Mouse (Mus musculus) brain, embryonic 14.5 days (tissue): ENCODE measurements around the gene Dcaf10. TPM values are rescaled to one million over a fixed set of nuclear protein-coding genes. Genes with fewer than 3 reads are reported as not detected.

ENCODE experiments used
- DNase-seq: peaks from one replicate; pipeline ENCODE4 v3.0.0-alpha.2; 2011; ENCODE audit warnings: low read depth
- CTCF ChIP-seq: fragments of 200-500 bp; IDR thresholded peaks from 2 replicates; pipeline ENCODE4 v1.5.1; 2012; ENCODE audit warnings: inconsistent platforms, mild to moderate bottlenecking, moderate library complexity, borderline replicate concordance; ENCODE audit not compliant: insufficient read depth, insufficient read length; ENCODE audit errors: extremely low read depth
- POLR2A ChIP-seq: fragments of 200-500 bp; IDR thresholded peaks from 2 replicates; pipeline ENCODE4 v1.6.1; 2012; ENCODE audit warnings: mild to moderate bottlenecking, inconsistent platforms, borderline replicate concordance; ENCODE audit not compliant: poor library complexity, insufficient read depth, insufficient read length, severe bottlenecking; ENCODE audit errors: extremely low read depth
- polyA plus RNA-seq: library from polyadenylated mRNA; depleted of rRNA; stranded (reverse); fragments of >200 nt; gene quantifications from 2 replicates; pipeline ENCODE4 v1.2.3, GENCODE M21; 2012

Gene Dcaf10
- polyA plus RNA-seq, 1 experiment: 13.3 TPM

DNA sequence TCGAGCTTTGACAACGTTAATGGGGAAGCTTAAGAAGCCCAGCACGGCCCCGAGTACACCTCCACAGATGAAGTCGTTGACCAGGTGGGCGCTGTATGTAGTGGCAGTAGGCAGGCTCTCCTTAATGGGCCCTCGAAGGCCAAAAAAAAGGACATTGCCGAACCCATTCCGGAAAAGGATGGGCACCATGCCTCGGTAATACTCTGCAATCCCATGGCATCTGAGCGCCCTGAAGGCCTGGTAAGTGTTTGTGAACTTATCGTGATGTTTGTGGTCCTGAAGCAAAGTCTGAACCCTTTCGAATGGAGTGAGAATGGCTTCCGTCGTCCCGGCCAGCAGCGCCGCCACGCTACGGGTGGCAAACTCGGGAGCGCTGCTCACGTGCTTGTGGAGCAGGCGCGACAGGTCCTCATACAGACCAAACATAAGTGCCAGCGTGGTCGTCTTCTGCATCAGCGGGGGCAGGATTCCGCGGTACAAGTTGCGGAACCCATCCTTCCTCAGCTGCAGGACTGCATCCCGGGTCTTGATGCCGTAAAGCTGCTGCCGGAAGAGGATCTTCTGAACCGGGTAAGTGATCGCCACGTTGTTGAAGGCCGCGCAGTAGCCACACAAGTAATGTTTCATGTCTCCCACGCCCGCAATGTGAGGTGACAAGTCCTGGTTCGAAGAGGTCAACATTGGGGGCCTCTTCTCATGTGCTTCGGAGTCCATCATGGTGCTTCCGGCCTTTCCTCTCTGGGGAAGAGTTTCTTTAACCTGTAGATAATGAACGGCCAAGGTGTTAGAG lies 57.7 kb downstream of the Dcaf10 start:
- TF ChIP-seq CTCF (no peak), POLR2A (no peak)
- DNase-seq: no peak

DNA sequence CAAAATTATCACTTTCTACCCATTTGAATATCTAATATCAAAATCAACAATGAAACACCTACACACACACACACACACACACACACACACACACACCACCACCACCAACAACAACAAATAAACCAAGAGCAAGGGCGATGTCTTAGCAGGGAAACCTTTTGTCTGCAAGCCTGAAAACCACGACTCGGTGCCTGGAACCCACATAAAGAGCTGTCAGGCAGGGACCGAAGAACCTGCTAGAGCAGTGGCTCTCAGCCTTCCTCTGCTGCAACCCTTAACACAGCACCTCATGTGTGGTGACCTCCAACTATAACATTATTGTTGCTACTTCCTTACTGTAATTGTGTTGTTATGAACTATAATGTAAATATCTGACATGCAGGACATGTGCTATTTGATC lies 60.4 kb downstream of the Dcaf10 start:
- TF ChIP-seq POLR2A (no peak), CTCF (no peak)
- no peak for DNase-seq

DNA sequence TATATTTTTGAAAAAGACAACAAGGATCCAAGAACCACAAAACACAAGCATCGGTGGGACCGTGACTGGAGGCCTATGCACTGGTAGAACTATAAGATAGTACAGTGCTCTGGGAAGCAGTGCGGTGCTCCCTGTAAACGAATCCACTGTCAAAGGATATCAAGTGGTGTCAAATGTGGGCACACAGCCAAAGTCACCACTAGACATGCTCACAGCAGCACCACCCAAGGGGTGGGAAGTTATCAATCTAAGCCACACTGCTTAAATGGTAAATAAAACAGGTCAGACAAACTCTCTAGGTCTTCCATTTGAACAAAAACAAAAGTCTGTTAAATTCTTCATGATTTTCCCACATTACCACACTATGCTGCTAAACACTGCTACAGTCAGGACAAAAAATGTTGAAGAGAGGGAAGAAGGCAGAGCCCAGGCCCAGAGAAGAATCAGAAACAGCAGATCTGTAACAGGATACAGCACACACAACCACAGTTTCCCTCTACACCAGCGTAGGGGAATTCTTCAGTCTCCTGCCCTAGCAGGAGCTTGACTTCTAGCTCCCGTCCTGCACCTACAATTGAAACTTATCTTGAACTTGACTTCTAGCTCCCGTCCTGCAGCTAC lies 61.1 kb downstream of the Dcaf10 start:
- DNase-seq: no peak
- TF ChIP-seq POLR2A (no peak), CTCF (no peak)

DNA sequence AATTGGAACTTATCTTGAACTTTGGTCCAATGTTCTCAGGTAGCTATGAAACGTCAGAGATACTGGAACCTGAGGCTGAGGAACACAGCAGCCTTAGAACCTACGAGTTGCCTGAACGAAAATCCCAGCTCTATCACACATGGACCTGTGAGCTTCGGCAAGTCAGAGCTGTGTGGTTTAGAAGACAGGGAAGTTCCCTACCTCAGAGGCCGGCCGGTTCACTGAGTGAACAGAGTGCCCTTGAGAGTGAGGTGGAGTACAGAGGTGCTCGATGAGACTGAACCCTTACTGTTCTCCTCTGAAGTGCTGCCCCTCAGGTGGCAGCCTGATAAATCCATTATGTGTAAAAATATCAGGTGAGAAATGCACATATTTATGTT lies 61.6 kb downstream of the Dcaf10 start:
- DNase-seq: no peak
- no peak for TF ChIP-seq POLR2A
- no peak for TF ChIP-seq CTCF

- no peak for DNase-seq
Measured at GRCm38 (mm10) chr4:45404086-45404485, 62.2 kb downstream of the Dcaf10 start.

GRCm38 (mm10) chr4:45405315-45405714 lies 63.4 kb downstream of the Dcaf10 start:
- TF ChIP-seq POLR2A: no peak
- TF ChIP-seq CTCF: no peak
- no peak for DNase-seq

More at GRCm38 (mm10) chr4:45404086-45404485, 62.2 kb downstream of the Dcaf10 start:
- no peak for TF ChIP-seq CTCF
- TF ChIP-seq POLR2A: no peak

- TF ChIP-seq POLR2A: no peak
- no peak for TF ChIP-seq CTCF
- no peak for DNase-seq
Measured at GRCm38 (mm10) chr4:45406397-45406796, 64.5 kb downstream of the Dcaf10 start.

DNA sequence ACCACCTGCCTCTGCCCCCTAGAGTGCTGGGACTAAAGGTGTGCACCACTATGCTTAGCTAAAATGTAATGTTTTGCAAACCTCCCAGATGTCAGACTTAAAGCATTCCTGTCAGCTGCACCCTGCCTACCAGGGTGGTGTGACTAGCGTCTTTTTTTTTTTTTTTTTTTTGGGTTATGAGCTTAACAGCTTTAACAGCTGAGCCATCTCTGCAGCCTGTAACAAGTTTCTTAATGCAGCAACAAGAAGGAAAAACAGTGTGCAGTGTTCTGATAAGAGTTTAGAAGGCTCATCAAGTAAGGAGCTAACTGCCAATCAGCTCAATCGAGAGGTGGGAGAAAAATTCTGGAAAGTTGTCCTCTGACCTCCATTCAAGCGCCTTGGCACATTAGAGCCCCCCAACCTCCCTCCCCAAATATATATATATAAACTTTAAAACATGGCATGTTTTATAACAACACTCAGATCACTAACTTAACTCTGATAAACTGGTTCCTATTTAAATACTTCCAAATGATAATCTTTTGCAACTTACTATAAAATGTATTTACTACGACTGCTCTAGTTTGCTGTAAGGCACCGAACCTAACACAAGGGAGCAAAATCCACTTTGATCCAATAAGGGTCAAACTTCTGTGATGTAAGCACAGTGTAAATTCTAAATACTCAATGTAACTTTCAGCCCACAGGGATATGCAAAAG lies 65.3 kb downstream of the Dcaf10 start:
- TF ChIP-seq CTCF: no peak
- no peak for TF ChIP-seq POLR2A
- DNase-seq: no peak

- TF ChIP-seq CTCF (no peak), POLR2A (no peak)
- no peak for DNase-seq
Measured at GRCm38 (mm10) chr4:45407703-45408334, 65.9 kb downstream of the Dcaf10 start.

GRCm38 (mm10) chr4:45408427-45409132 lies 66.7 kb downstream of the Dcaf10 start, which contains the start of gene Slc25a51:
TSS of gene Slc25a51 (minus strand) at chr4:45408766.
- peak; percentile 97 for DNase-seq
- TF ChIP-seq CTCF (no peak), POLR2A (peak; percentile 99)

DNA sequence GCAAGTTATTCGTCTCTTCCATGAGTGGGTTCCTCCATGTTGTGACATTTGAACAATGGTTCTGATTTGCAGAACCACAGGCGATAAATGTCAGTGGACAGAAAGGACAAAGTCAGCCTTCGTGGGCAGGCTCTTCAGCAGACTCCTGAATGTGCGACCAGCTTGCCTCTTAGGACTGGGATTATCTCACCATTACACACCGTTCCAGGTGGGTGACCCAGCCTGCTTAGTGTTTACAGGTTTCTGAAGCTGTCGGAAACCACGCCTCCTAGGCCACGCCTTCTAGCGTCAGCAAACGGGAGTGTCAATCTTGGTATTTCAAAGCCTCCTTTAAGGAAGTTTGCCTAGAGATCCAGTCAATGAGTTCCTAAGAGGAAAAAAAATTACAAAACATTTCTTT lies 67.4 kb downstream of the Dcaf10 start:
- peak; percentile 82 for DNase-seq
- TF ChIP-seq CTCF (peak; percentile 19; the same call in 1 of the 2 replicates), POLR2A (no peak)
